Mouse (Mus musculus): ENCODE measurements around the gene Samm50. TPM values are rescaled to one million over a fixed set of nuclear protein-coding genes. Genes with fewer than 3 reads are reported as not detected.

Samm50 gene
- total and polyA plus RNA-seq, 2 experiments from 2014 or later = 39.7 to 90.9 TPM

GRCm38 (mm10) chr15:84256864-84257263 lies 64.8 kb downstream of the Samm50 start:
- ATAC-seq (ENCODE audit: low FRiP score) = no peak

DNA sequence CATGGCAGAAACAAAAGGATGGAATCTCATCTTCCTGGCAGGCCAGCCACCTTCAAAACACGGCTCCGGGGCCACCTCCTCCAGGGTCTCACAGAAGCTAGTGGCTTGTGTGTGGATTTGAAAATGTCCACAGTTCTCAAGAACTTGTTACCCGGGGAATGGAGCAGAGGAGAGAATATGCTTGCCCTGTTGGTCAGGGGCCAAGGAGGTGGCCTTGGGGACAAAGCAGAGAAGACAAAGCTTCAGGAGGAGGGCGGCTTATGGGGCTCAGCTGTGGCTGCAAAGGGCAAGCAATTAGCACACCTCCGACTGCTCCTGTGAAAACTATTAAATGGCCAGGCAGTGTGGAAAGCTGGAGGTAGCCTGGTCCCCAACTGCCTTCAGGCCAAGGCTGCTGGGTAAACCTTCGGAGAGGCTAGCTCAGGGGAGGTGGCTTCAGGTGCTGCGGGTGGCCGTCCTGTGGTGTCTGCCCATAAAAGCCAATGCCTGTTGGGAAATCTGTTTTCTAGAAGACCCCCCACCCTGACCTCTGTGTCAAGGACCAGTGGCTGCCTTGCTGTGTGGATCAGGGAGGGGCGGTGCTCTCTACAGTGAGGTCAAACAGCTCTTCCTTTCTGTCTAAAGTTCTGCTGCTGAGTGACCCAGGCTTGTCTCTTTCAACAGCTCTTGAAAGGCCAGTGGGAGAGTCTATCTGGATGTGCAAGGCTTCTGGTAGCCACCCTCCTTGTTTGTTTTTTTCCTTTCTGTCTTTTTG lies 66.7 kb downstream of the Samm50 start:
- H3K4me2 ChIP-seq (ENCODE audit: low read depth, low read length, poor library complexity, severe bottlenecking) = no peak overlapping the region
- WGBS = 53% methylated on average over 9 of the region's 9 CpGs
- H3K9ac ChIP-seq (replicated peaks; ENCODE audit: low read length, poor library complexity, severe bottlenecking) = no peak overlapping the region
- ATAC-seq (ENCODE audit: low FRiP score) (no peak), DNase-seq (ENCODE audit: low spot score) (no peak)
- H3K4me3 ChIP-seq (ENCODE audit: low read depth, low read length) = no peak overlapping the region
- no peak overlapping the region for H3K27ac ChIP-seq (ENCODE audit: low read depth, low read length)
- peaks cover 4% of the 10 kb centered on the region; the same call in 1 of the 2 replicates for H3K4me1 ChIP-seq (ENCODE audit: insufficient read depth, low read length)
- H3K36me3 ChIP-seq (ENCODE audit: insufficient read depth, low read length) = no peaks in the 10 kb centered on the region
- H3K27me3 ChIP-seq (ENCODE audit: insufficient read depth, low read length) = no peaks in the 10 kb centered on the region
- TF ChIP-seq CTCF (IDR thresholded peaks at IDR 0.05) = no peak
- no peaks in the 10 kb centered on the region for H3K9me3 ChIP-seq (ENCODE audit: low read length)

More at GRCm38 (mm10) chr15:84256864-84257263, 64.8 kb downstream of the Samm50 start:
- Histone ChIP-seq H3K27ac (ENCODE audit: low read depth, low read length) (no peak overlapping the region), H3K27me3 (ENCODE audit: insufficient read depth, low read length) (no peaks in the 10 kb centered on the region), H3K4me1 (ENCODE audit: insufficient read depth, low read length) (peaks cover 4% of the 10 kb centered on the region; the same call in 1 of the 2 replicates), H3K9me3 (ENCODE audit: low read length) (no peaks in the 10 kb centered on the region), H3K9ac (replicated peaks; ENCODE audit: low read length, poor library complexity, severe bottlenecking) (no peak overlapping the region; the same call in 1 of the 2 replicates), H3K4me2 (ENCODE audit: low read depth, low read length, poor library complexity, severe bottlenecking) (no peak overlapping the region), H3K4me3 (ENCODE audit: low read depth, low read length) (no peak overlapping the region), H3K36me3 (ENCODE audit: insufficient read depth, low read length) (no peaks in the 10 kb centered on the region)
- no peak for DNase-seq (ENCODE audit: low spot score)
- WGBS = 88% methylated on average over 5 of the region's 5 CpGs
- TF ChIP-seq CTCF (IDR thresholded peaks at IDR 0.05) = no peak

DNA sequence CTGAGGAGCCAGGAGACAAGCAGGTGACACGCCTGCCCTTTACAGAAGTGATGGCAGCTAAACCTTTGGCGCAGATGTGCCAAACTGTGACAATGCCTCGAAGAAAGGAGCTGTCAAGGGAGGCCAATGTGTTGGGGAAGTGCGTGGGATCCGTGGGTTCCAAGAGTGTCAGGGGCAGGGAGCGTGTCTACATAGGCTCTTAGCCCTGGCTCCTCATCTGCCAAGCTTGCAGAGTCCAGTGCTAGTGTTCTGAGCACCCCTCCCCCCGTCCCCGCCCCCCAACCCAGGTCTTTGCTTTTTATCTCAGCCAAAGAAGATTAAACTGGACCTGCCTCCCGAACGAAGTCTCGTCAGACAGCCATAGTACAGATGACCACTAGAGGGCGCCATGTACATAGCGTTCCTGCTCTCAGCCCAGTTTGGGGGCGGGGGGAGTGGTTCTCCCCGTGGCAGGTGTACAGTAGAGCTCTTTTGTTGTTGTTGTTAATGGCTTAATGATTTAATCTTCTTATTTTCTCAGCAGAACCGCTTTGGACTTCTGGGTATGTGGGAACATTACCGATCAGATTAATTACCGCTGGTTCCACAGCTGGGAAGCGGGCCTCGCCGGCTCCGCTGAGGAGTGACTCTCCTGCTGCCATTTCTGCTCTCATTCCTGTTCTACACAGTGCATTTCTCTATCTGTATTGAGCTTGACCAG lies 68.2 kb downstream of the Samm50 start:
- peak; percentile 73 for ATAC-seq (ENCODE audit: low FRiP score)
- 12% methylated on average over 22 of the region's 22 CpGs for WGBS
- no peaks in the 10 kb centered on the region for H3K36me3 ChIP-seq (ENCODE audit: insufficient read depth, low read length)
- peaks cover 4% of the 10 kb centered on the region; the same call in 1 of the 2 replicates for H3K4me1 ChIP-seq (ENCODE audit: insufficient read depth, low read length)
- peak overlapping the region; percentile 36; the same call in 1 of the 2 replicates for H3K4me2 ChIP-seq (ENCODE audit: low read depth, low read length, poor library complexity, severe bottlenecking)
- H3K9ac ChIP-seq (replicated peaks; ENCODE audit: low read length, poor library complexity, severe bottlenecking) = 0 out of 2 replicates have a peak overlapping the region, but pooled peaks have one; percentile 13
- H3K27ac ChIP-seq (ENCODE audit: low read depth, low read length) = peak overlapping the region; percentile 34
- no peaks in the 10 kb centered on the region for H3K27me3 ChIP-seq (ENCODE audit: insufficient read depth, low read length)
- DNase-seq (ENCODE audit: low spot score) = peak; percentile 95
- TF ChIP-seq CTCF (IDR thresholded peaks at IDR 0.05) = peak; percentile 94
- 0 out of 2 replicates have a peak overlapping the region, but pooled peaks have one; percentile 5 for H3K4me3 ChIP-seq (ENCODE audit: low read depth, low read length)
- H3K9me3 ChIP-seq (ENCODE audit: low read length) = no peaks in the 10 kb centered on the region

DNA sequence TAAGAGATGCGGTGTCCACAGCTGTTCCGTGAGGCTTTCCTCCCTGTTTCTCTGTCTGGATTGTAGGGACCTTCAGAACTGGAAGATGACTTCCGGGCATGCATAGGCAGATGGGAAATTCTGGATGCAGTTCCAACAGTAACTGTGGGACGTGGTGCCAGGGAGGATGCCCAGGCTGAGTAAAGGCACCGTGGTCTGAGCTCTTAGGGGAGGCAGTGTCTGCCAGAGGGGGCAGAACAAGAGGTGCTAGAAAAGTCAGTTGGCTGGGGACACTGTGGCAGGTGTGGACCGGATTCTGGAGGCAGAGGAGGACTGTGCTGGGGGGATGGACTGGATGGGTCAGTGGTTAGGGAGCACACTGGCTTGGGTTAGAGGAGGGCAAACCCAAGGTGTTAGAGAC lies 70.6 kb downstream of the Samm50 start:
- Histone ChIP-seq H3K4me3 (ENCODE audit: low read depth, low read length) (no peak overlapping the region), H3K27ac (ENCODE audit: low read depth, low read length) (no peak overlapping the region), H3K4me2 (ENCODE audit: low read depth, low read length, poor library complexity, severe bottlenecking) (no peak overlapping the region), H3K9me3 (ENCODE audit: low read length) (no peaks in the 10 kb centered on the region), H3K27me3 (ENCODE audit: insufficient read depth, low read length) (no peaks in the 10 kb centered on the region), H3K9ac (replicated peaks; ENCODE audit: low read length, poor library complexity, severe bottlenecking) (no peak overlapping the region), H3K36me3 (ENCODE audit: insufficient read depth, low read length) (no peaks in the 10 kb centered on the region), H3K4me1 (ENCODE audit: insufficient read depth, low read length) (peaks cover 7% of the 10 kb centered on the region; the same call in 1 of the 2 replicates)
- no peak for ATAC-seq (ENCODE audit: low FRiP score)
- DNase-seq (ENCODE audit: low spot score) = no peak
- TF ChIP-seq CTCF (IDR thresholded peaks at IDR 0.05) = no peak
- 91% methylated on average over 6 of the region's 6 CpGs for WGBS

GRCm38 (mm10) chr15:84263573-84263972 lies 71.5 kb downstream of the Samm50 start:
- no peak for DNase-seq (ENCODE audit: low spot score)
- H3K27ac ChIP-seq (ENCODE audit: low read depth, low read length) = no peak overlapping the region
- 50% methylated on average over 2 of the region's 2 CpGs for WGBS

More at GRCm38 (mm10) chr15:84263573-84263972, 71.5 kb downstream of the Samm50 start:
- H3K4me2 ChIP-seq (ENCODE audit: low read depth, low read length, poor library complexity, severe bottlenecking) = no peak overlapping the region
- no peak for TF ChIP-seq CTCF (IDR thresholded peaks at IDR 0.05)
- no peak for ATAC-seq (ENCODE audit: low FRiP score)
- H3K27me3 ChIP-seq (ENCODE audit: insufficient read depth, low read length) = no peaks in the 10 kb centered on the region
- H3K9ac ChIP-seq (replicated peaks; ENCODE audit: low read length, poor library complexity, severe bottlenecking) = no peak overlapping the region
- no peaks in the 10 kb centered on the region for H3K9me3 ChIP-seq (ENCODE audit: low read length)
- peaks cover 7% of the 10 kb centered on the region; the same call in 1 of the 2 replicates for H3K4me1 ChIP-seq (ENCODE audit: insufficient read depth, low read length)
- no peak overlapping the region for H3K4me3 ChIP-seq (ENCODE audit: low read depth, low read length)
- no peaks in the 10 kb centered on the region for H3K36me3 ChIP-seq (ENCODE audit: insufficient read depth, low read length)

Data from midbrain, postnatal 0 days (tissue).